Mouse (Mus musculus): ENCODE data around the gene Wipf3. TPM values are rescaled to one million over a fixed set of nuclear protein-coding genes. Genes with fewer than 3 reads are reported as not detected.

Wipf3 gene
- total RNA-seq, 2 experiments from 2014 or later, result 339 to 403 TPM

DNA sequence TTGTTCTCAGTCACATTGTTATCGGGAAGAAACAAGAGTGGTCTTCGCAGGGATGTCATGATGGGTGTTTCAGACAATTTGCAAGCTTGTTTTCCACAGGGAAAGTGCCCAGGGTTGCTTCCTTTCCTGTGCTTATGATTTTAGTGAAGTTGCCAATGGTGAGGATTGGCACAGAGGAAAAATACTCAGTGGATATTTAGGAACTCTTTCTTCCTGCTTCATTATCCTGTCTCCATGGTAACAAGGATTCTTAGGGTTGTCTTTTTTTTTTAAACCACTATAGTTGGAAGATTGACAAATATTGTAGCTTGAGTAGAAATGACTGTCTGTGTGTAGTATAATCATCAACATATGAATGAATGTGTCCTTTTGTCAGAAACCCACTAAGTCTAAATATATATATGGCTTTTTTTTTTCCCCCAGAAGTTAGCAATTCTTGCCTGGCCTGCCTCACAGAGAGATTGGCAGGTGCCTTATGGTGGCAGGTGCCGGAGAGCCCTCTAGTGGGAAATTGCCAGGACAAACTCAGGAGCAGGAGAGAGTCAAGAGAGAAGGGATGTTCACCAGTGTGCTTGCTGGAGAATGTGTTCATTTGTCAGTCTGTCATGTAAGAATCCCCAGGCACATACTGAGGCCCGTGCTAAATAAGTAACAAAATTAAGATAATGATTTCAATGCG, 49.4 kb downstream of the Wipf3 start:
- no peak for DNase-seq

DNA sequence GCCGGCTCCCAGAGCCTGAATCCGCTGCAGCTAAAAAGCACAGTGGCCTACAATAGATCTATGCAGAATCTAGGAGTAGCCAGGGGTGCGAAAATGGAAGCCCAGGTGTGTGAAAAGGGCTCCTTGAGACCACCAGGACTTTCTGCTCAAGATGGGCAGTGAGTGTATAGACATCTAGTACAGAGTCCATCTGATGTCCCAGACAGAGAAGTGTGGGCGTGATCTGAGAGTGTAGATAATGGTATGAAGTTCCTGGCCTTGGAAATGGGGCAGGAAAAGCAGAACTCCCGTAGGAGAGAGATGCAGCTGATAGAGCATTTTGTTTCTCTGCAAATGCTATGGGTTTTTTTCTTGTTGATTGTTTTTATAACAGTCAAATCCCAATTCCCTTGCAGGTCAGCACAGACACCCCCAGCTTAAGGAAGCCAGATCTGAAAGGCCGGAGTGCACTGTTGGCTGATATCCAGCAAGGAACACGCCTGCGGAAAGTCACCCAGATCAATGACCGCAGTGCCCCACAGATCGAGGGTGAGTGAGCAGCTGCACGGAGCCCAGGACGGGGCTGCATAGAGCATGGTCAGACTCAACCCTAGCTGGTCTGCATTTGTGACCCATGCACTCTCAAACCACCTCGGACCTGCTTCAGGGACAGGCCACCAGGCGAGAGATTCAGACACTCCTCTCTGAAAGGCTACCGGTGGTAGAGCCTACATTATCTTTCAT, 52.1 kb downstream of the Wipf3 start:
- DNase-seq, result no peak

DNA sequence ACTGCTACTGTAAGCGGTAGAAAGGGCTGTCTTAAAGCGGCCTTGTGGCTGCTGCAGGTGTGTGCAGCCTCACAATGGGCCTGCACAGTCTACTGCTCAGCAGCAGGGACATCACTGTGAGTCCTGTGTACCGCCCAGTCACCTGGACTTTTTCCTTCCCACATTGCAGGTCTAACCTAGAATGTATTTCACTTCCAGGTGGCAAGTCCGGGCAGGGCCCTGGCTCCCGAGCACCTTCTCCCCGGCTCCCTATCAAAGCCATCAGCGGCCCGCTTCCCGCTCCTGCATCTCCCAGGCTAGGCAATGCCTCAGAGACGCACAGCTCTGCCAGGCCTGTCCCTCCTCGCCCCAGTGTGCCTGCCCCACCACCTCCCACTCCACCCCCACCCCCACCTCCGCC, 55.6 kb downstream of the Wipf3 start:
- DNase-seq, result no peak

DNA sequence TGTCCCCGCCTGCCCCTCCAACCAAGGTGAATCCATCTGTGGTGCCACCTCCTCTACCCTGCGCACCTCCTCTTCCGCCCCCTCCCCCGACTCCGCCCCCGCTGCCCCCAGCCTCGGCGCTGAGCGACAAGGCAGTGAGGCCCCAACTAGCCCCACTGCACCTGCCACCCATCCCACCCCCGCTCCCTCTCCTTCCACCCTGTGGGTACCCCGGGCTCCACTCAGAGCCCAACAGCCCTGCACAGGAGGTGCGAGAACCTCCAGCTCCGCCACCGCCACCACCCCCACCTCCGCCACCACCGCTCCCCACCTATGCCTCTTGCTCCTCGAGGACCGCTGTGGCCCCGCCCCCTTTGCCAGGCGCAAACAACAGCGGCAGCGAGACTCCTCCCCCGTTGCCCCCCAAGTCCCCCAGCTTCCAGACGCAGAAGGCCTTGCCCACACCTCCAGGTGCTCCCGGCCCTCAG, 56.1 kb downstream of the Wipf3 start:
- no peak for DNase-seq

DNA sequence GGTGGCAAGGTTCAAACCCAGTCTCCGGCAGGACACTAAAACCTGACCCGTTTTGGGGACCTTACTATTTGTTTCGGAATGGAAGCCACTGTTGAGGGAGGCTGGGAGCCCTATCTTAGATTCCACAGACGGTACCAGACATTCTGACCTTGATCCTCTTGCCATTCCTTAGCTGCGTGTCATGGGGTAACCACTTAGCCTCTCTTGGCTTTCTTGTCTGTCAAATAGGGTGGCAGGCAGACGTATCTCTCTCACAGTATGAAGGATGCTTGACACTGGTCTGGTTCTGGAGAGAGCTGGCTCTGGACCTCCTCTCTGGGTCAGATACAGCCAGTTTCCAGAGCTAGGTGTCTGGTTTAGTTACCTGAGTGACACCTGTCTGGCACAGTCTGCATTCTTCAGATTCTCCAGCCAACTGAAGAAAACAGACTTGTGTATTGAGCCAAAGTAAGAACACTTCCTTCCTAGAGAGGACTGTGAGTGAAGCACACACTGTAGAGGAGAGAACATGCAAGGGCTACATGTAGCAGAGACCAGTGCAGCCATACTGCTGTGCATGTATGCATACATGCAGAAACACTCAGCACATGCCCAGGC, 56.7 kb downstream of the Wipf3 start:
- no peak for DNase-seq

DNA sequence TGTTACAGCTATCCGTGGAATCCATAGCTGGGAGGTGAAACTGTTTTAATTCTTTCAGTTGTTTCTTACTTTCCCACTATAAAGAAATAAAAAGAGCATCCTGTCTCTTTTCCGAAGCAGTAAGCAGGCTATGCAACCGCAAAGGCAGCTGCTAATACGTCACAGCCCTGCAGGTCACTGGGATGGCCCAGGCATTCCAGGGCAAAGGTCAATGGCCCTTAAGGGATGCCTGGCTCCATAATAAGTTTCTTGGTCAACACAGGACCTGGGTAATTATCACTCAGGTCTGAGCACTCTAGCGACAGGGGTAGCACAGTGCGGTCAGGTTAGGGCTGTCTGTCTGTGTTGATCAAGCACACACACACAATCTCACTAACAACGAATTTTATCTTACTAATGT, 61.7 kb downstream of the Wipf3 start:
- DNase-seq, result no peak

DNA sequence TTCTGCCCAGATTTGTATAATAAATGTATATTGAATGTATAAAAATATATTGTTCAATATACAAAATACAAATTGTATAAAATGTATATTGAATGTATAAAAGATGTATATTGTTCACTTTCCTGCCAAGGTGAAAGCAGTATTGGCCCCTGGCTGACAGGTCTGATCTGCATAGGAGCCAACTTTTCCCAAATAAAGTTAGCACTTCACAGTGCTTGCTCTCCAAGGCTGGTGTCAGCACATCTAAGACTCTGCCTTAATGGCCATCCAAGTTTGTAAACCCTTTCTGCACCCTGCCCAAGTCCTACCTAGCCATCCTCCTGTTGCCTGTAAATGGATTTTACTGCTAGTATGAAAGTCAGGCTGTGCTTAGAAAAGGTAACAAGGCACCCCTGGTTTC, 64.7 kb downstream of the Wipf3 start:
- no peak for DNase-seq

DNA sequence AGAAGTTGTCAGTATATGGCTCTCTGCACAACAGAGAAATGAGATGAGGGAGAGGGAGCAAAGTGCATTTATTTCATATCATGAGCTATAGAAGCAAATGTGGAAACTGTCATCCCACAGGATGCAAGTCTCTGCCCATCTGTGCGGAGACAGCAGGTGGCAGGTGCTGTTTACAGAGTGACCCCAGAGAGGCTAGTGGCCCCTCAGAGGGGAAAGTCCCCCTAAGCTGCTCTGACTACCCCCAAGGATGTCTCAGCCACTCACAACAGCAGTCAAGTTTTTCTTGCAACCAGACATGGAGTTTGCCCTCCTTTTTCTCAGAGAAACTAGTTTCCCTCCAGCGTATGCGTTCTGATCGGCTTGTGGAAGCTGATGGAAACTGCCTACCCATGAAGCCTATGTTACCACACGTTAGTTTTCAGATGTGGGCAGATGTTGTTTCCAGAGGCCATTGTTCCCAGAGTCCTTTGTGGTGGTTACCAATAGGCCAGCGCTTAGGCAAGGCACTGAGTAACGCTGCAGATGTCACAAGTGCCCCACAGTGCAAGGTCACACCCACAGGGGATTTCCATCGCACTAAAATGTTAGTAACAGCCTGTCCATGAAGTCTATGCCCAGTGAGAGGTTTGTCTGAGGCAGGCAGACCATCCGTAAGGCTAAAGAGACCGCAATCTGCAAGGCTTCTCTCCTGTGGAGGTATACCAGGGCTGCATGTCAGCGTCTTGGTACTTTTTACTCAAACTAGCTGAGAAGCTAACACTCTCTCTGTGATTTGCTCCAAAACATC, 65.4 kb downstream of the Wipf3 start:
- no peak for DNase-seq

DNA sequence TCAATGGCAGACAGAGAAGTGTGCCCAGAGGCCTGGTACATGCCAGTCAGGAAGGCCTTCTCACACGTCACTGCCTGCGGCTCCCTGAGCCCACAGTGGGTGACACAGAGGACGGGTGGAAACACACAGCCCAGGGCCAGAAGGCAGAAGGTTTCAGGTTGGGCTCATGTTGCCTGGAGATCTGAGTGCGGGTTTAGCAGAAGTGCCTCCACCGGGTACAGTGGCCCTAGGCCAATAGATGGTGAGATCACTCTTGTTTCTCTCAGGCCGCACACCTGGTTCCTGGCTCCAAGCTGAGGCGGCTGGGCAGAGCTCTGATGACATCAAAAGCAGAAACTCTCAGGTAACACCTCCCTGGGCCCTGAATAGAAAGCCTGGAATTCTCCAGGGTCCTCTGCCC, 66.8 kb downstream of the Wipf3 start:
- no peak for DNase-seq

DNA sequence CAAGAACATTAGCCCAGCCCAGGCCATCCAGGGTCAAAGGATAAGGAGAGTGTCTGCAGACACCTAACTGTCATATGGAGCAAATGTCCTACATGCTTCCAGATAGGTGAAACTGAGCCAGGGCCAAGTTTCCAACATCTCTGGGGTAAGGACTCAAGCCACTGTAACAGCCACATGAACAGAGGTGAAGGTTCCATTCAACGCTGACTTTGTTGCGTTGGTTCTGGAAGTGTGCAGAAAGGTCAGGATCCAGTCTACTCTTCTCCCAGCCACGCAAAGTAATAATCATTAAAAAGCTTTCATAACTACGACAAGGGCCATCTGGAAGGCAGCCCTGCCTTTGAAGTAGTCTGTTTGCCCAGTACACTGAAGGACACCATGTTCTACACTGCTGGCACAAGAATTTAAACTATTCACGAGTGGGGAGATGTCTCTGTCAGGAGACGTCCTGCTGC, 73.3 kb downstream of the Wipf3 start:
- DNase-seq, result no peak

DNA sequence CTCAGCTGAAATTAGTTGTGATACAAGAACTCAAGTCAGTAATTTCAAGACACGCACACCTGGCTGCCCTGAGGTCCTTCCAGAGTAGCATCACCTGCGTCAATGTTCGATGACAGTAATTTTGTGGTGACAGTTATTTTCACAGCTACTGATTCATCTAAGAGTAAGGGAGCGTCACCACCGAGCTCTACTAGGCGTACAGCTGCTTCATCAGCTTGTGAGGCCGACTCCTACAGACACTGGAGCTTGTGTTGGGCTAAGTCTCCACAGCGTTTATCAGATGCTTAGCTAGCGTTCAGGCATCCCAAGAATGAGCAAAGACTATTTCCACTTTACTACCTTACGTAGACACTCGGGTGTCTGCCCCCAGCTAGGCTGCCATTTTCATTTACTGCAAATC, 76.9 kb downstream of the Wipf3 start:
- no peak for DNase-seq

DNA sequence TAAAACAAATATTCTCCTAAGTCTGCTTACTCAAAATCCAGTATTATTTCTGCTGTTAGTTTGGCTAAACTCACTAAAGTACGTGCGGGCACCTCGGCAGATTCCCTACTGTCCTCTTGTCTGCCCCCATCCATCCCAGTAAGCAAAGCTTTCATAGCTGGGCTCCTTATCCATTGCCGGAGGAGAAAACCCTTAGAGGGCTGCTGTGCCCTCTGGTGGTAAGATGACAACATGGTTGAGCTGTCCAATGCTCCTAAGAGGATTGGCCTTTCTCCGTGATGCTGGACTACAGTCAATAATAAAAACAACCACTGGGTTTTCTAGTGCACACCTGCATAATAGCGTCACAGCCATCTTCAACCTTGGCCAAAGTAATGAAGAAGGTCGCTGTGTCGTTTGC, 77.6 kb downstream of the Wipf3 start:
- DNase-seq, result no peak

DNA sequence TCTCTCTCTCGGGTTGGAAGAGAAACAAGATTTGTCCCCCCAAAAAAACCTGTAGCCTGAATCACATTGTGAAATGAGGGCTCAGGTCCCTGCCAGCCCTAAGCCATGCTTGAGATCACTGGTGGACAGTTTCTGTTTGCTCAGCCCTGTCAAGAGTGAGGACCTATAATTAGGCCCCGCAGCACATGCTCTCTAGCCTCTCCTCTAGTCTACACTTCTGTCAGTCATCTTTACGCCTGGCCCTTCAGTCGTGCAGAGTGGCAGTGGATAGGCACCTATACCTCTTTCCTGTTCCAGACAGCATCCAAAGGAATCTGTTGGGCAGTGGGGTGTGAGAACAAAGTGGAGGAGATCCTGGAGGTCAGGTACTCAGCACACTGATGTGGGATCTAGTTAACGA, 78.4 kb downstream of the Wipf3 start:
- DNase-seq, result no peak

DNA sequence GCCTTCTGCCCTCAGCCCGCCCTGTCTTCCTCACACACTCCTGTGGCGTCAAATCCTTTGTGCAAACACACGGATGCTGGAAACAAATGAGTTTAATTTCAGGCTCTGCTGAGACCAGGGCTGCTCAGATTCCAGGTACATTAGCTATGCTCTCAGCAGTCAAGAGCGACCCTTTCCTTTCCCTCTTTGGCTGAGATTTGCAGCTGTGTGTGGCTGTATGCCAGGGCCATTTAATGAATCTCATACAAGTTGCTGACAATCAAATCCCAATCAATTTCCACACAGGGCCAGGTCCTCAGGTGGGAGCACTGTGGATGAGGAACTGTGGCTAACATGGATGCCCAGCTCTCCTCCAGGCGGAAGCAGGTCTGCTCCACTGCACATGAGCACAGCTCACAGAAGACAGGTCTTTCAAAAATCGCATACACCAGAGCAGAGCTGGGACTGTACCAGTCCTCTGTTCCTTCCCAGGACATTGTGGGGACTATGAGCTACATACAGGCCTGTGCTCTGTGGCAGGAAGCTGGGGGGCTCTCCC, 78.9 kb downstream of the Wipf3 start:
- DNase-seq, result no peak

DNA sequence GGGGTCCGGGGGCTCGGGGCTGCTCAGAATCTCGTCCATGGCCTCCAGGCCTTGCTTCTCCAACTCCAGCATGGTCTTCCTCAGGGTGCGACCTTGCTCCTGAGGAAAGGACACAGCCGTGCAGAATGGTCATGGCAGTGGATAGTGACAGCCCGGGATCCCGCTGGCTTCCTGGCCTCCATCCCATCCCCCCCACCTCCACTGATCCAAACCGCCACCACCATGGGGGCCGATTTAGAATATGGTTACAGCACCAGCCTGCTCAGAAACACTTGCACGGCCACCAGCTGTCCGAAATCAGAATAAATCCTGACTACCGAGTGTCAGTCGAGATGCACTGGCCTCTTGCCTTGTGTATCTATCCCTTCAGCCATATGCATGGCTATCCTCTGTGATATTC, 79.9 kb downstream of the Wipf3 start:
- DNase-seq, result no peak

DNA sequence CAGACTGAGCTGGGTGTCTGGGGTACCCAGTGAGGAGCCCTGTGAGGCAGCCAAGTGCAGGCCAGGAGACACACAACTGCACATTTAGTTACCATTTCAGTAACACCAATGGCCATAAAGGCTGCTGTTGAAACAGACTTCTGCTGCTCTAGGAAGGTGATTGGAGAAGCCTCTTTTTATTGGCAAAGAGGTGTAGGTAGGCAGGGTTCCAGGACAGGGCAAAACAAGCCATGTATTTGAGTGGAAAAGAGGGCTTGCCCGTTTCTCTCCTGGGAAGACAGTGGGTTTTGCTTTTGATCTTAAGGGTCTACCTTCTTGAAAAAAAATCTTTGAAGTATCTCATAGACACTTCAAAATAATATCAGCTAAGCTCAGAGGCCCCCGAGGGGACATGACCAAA, 82.9 kb downstream of the Wipf3 start:
- no peak for DNase-seq

DNA sequence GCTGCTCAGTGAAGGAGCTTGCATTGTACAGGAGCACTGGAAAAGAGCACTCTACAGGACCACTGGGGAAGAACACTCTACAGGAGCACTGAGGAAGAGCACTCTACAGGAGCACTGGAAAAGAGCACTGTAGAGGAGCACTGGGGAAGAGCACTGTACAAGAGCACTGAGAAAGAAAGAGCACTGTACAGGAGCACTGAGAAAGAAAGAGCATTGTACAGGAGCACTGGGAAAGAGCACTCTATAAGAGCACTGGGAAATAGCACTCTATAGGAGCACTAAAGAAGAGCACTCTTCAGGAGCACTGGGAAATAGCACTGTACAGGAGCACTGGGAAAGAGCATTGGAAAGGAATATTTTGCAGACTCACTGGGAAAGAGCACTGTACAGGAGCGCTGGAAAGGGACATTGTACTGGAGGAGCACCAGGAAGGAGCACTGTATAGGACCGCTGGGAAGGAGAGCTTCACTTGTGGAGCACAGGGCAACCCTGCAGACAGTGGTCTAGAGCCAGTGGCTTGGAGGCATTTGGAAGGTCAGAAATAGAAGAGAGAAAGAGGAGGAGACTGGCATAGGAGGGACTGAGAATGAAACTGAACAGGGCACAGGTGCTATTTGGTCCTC, 87.2 kb downstream of the Wipf3 start:
- DNase-seq, result no peak

DNA sequence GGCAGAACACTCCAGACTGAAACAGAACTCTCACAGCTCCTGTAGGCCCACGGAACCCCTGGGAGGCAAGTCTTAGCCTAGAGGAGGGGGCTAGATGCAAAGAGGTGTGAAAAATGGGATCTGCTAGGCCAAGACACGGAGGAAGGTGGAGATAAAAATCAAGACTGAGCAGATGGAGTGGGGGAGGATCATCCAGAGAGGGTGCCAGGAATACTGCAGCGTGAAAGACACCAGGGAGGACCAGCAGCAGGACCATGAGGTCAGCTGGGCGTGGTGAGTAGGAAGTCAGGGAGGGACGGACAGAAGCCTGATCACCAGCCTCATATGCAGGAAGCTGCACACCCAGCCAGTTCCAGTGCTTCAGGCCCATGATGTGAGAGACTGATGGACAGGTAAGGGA, 89.4 kb downstream of the Wipf3 start:
- no peak for DNase-seq

DNA sequence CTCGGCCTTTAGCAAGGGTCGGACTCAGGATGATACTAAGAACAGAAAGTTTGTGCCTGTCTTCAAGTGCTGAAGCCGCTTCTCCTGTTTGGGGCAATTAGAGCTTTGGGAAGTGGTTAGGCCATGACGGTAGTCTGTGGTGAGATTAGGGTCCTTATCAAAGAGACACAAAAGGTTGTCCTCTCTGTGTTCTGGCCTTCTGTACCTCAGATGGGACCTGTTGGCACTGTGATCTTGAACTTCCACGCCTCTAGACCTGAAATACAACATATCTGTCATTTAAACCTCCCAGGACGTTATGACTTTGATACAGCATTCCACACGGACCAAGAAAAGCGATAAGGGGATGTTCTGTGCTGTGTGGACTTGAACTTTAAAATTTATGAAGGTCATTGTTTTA, 99.3 kb downstream of the Wipf3 start:
- no peak for DNase-seq

DNA sequence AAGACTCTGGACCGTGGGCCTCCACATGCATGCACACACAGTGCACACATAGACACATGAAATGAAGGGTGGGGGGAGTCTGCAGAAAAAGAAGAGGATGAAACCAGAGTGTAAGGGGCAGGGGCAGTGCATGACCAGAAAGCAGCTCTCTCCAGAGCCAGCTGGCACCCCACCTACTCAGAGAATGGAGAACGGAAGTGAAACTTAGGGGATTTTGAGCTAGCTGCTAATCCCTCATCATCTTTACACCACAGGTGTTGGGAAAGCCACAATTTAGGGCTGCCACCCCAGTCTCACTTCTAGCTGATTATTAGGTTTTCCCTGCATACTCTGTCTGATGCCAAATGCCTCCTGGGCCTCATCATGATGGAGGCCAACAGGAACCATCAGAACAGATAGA, 100.8 kb downstream of the Wipf3 start:
- no peak for DNase-seq

DNA sequence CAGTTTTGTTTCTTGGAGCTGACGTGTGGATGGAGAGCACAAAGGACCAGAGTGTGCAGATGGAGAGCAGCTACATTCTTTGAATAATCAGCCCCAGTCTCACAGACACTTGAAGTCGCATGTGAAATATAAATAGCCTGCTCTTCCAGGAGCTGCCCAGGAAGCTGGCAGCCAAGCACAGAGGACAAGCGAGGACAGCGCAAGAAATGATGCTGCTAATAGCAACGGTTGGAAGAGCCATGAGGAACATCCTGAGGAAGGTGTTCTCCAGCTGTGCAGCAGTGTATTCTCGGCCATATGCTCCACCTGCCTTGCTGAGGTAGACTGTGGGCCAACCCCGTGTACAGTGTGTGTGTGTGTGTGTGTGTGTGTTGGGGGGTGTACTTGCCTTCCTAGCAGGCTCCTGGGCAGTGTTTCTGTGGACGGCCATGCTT, 101.7 kb downstream of the Wipf3 start:
- DNase-seq, result no peak

DNA sequence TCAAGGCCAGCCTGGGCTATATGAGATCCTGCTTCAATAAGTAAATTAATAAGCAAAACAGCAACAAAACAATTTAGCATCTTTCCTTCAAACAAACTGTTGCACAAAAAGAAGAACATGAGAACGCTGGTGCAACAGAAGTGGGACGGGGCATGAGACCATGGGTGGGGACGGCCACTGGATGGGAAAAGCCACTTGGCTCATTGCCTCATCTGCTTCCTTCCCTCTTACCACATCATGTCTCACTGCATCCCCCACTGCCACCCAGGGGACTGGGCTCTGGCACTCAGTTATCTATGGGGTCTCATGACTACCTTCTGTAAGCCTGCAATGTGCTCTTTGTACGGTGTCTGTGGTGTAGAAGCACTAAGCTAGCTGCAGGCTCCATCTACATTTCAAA, 106.1 kb downstream of the Wipf3 start:
- no peak for DNase-seq

All from layer of hippocampus, postnatal 36 days (tissue).